Comparison of ENCODE assay signal across 38 mouse cellular contexts in the genomic region with DNA sequence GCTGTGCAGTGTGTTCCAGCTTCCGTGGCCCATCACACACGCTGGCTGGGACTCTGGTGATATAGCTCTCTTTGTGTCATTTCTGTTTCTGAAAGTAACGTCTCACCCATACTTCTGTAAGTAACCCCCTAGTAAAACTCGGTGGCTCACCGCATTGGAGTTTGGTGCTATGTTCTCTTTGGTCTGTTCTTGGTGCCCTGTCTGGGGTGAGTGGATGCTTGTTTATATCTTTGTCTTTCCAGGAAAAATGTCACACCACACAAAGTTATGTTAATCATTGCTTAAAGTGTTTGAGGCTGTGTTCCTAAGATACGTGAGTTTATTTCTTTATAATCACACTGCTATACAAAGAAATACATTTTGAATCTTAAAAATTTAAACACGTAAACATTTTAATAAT. TPM values are rescaled to one million over a fixed set of nuclear protein-coding genes. Genes with fewer than 3 reads are reported as not detected.
"Had no signal": no experiment of that assay in that cellular context is flagged by ENCODE, and none has a peak within 500 bp of the region (broad histone marks: within the 10 kb centered on the region; RNA-seq: fewer than 3 reads in every experiment).

No protein-coding gene starts in this region.

- H3K9ac ChIP-seq: embryonic facial prominence, embryonic 12.5 days; embryonic facial prominence, embryonic 13.5 days; embryonic facial prominence, embryonic 15.5 days; forebrain, embryonic 12.5 days; forebrain, embryonic 13.5 days; forebrain, embryonic 15.5 days; forebrain, postnatal 0 days had no signal

- ATAC-seq: forebrain, embryonic 13.5 days; forebrain, embryonic 14.5 days; forebrain, embryonic 15.5 days; forebrain, embryonic 16.5 days; forebrain, postnatal 0 days had no signal

- H3K27me3 ChIP-seq: embryonic facial prominence, embryonic 13.5 days; embryonic facial prominence, embryonic 15.5 days; forebrain, embryonic 12.5 days; forebrain, embryonic 13.5 days; forebrain, embryonic 15.5 days had no signal

- H3K4me1 ChIP-seq: embryonic facial prominence, embryonic 10.5 days; embryonic facial prominence, embryonic 12.5 days; embryonic facial prominence, embryonic 13.5 days; embryonic facial prominence, embryonic 15.5 days; forebrain, embryonic 12.5 days; forebrain, embryonic 13.5 days; forebrain, embryonic 15.5 days had no signal

- H3K9me3 ChIP-seq: embryonic facial prominence, embryonic 10.5 days; embryonic facial prominence, embryonic 12.5 days; embryonic facial prominence, embryonic 13.5 days; embryonic facial prominence, embryonic 15.5 days; forebrain, embryonic 10.5 days; forebrain, embryonic 12.5 days; forebrain, embryonic 13.5 days; forebrain, embryonic 15.5 days had no signal

- H3K27ac ChIP-seq: embryonic facial prominence, embryonic 10.5 days; embryonic facial prominence, embryonic 12.5 days; embryonic facial prominence, embryonic 13.5 days; embryonic facial prominence, embryonic 15.5 days; forebrain, embryonic 10.5 days; forebrain, embryonic 12.5 days; forebrain, embryonic 13.5 days; forebrain, embryonic 15.5 days; gastrocnemius, adult 2 months; heart, adult 2 months had no signal

- H3K36me3 ChIP-seq: embryonic facial prominence, embryonic 10.5 days; embryonic facial prominence, embryonic 12.5 days; embryonic facial prominence, embryonic 13.5 days; embryonic facial prominence, embryonic 15.5 days; forebrain, embryonic 10.5 days; forebrain, embryonic 12.5 days; forebrain, embryonic 15.5 days had no signal

- H3K4me2 ChIP-seq: embryonic facial prominence, embryonic 12.5 days; embryonic facial prominence, embryonic 13.5 days; embryonic facial prominence, embryonic 15.5 days; forebrain, embryonic 12.5 days; forebrain, embryonic 13.5 days; forebrain, embryonic 15.5 days had no signal

- H3K4me3 ChIP-seq: embryonic facial prominence, embryonic 10.5 days; embryonic facial prominence, embryonic 12.5 days; embryonic facial prominence, embryonic 13.5 days; embryonic facial prominence, embryonic 15.5 days; erythroblast, embryonic 14.5 days; forebrain, embryonic 10.5 days; forebrain, embryonic 12.5 days; forebrain, embryonic 13.5 days; forebrain, embryonic 15.5 days; gastrocnemius, adult 2 months; heart, adult 2 months had no signal

- DNase-seq: cerebellum, adult 2 months; cerebellum, adult 8-10 months; cerebellum, adult 9-10 months; cerebellum, adult 9-11 months; cerebellum, postnatal 10 days; cerebellum, postnatal 14 days; cerebellum, postnatal 25 days; cerebellum, postnatal 36 days; embryo, embryonic 11 days; forebrain, postnatal 0 days; gastrocnemius, adult 2 months; gastrocnemius, postnatal 10 days; gastrocnemius, postnatal 14 days; gastrocnemius, postnatal 25 days; gastrocnemius, postnatal 36 days; heart, adult 2 months had no signal

RNA-seq across cellular contexts. Expression of a gene that starts 11.2 kb away (rescaled TPM):
- total RNA-seq: common myeloid progenitor, adult 5-6 weeks; forebrain, postnatal 0 days; gastrocnemius, adult 2 months; gastrocnemius, adult 8-10 months; gastrocnemius, postnatal 14 days; gastrocnemius, postnatal 25 days; granulocyte monocyte progenitor cell, adult 5-6 weeks had no signal
- polyA plus RNA-seq: cortical plate, adult 2 months had no signal

RNA-seq across cellular contexts. Expression of a gene that starts 24.5 kb away (rescaled TPM):
- total RNA-seq: gastrocnemius, adult 18-20 months; gastrocnemius, adult 2 months; gastrocnemius, adult 8-10 months; gastrocnemius, postnatal 14 days; gastrocnemius, postnatal 25 days; gastrocnemius, postnatal 36 days; heart, adult 18-20 months; heart, adult 2 months had no signal
- polyA plus RNA-seq: embryonic facial prominence, embryonic 14.5 days; erythroblast, embryonic 14.5 days; forebrain, embryonic 11.5 days; gonadal fat pad, adult 2 months; heart, adult 2 months had no signal

RNA-seq across cellular contexts. Expression of a gene that starts 43.0 kb away (rescaled TPM):
- total RNA-seq: common myeloid progenitor, adult 5-6 weeks; forebrain, postnatal 0 days; gastrocnemius, adult 18-20 months; gastrocnemius, adult 2 months; gastrocnemius, adult 8-10 months; gastrocnemius, postnatal 10 days; gastrocnemius, postnatal 14 days; gastrocnemius, postnatal 25 days; gastrocnemius, postnatal 36 days; gastrocnemius, postnatal 4 days; granulocyte monocyte progenitor cell, adult 5-6 weeks; heart, adult 18-20 months; heart, adult 2 months had no signal
- polyA plus RNA-seq: embryonic facial prominence, embryonic 10.5 days; embryonic facial prominence, embryonic 11.5 days; embryonic facial prominence, embryonic 12.5 days; embryonic facial prominence, embryonic 13.5 days; embryonic facial prominence, embryonic 14.5 days; embryonic facial prominence, embryonic 15.5 days; erythroblast, embryonic 14.5 days; forebrain, embryonic 10.5 days; forebrain, embryonic 11.5 days; forebrain, embryonic 12.5 days; forebrain, embryonic 13.5 days; forebrain, embryonic 14.5 days; forebrain, embryonic 15.5 days; forebrain, embryonic 16.5 days; forebrain, postnatal 0 days; heart, adult 2 months had no signal
